Mouse (Mus musculus): ENCODE data around the gene Farp1.

DNA sequence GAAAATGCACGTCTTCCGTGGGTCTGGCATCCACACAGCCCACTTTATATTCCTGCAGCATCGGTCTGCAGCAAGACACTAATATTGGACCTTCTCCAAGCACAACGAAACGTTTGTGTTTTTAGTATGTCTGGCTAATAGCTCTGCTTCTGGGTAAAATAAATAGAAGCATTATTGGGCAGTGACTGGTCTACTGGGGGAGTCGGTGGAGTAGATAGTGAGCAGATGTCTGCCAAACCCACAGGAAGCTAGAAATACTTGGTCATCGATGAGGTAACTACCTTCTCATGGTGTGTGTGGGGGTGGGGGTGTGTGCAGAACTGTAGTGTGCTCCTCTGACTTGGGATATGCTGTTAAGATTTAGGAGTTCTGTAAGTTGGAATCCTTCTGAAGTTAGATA, 2.3 kb downstream of the Farp1 start:
- TF ChIP-seq POLR2A (IDR thresholded peaks at IDR 0.05; ENCODE audit: borderline replicate concordance, insufficient read depth, low read length) (no peak), CTCF (IDR thresholded peaks at IDR 0.05; ENCODE audit: borderline replicate concordance, insufficient read depth, low read depth, low read length) (no peak)
